Mouse (Mus musculus) gonadal fat pad, adult 2 months (tissue): ENCODE results near the gene Pxn. TPM values are rescaled to one million over a fixed set of nuclear protein-coding genes. Genes with fewer than 3 reads are reported as not detected.

ENCODE experiments used
- DNase-seq: peaks from one replicate; pipeline ENCODE4 v3.0.0-alpha.2; 2012; ENCODE audit warnings: low read depth
- polyA plus RNA-seq: library from polyadenylated mRNA; depleted of rRNA; stranded (reverse); fragments of >200 nt; gene quantifications from 2 replicates; pipeline ENCODE4 v1.2.3, GENCODE M21; 2012; rRNA removed

The Pxn gene
- polyA plus RNA-seq, 1 experiment: 97.9 TPM

DNA sequence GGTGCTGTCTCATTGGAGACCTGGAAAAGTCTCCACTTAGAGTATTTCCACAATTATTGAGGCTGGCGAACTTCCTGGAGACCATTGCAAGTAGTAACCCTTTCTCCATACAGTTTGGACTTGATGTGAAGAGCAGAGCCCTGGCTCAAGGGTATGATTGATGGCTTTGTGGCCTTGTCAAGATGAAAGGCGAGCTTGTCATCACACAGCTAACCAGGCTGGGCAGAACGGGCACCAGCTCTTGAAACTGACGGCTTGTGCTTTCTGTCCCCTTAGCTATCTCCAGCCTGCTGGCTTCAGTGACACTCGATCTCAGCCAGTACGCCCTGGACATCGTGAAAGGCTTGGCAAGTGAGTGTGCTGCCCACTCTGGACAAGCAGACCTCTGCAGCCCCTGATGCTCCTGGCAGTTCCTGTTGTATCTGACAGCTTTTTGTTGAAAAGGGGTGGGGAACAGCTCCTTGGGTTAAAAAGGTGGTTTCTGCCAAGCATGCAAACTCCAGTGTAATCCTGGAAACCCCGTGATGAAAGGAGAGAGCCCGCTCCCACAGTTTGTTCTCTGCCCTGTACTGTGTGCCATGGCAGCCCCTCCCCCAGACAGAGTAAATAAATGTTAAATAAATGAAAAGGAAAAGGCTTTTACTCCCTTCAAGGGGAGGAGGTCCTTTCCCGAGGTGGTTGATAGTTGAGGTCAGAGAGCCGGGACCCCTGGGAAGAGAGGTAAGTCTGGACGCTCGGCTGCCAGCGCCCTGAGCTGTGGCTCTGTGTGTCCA is 73.9 kb downstream of the Pxn start:
- no peak for DNase-seq

DNA sequence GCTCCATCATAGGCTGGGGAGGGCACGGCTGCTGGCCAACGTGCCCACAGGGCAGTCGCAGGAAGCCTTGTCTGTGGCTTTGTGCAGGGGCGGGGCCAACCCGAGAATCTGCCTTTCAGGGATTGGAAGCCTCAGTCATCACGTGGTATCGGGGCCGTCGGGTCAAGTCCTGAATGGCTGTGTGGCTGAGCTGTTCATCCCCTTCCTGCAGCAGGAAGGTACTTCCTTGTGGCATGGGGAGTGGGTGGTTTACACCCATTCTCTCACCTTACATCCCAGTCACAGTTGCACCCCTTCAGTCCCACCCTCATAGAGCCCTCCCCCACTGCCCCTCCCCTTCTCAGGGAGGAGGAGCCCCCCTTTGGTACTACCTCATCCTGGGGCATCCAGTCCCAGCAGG is 75.2 kb downstream of the Pxn start:
- DNase-seq: no peak

DNA sequence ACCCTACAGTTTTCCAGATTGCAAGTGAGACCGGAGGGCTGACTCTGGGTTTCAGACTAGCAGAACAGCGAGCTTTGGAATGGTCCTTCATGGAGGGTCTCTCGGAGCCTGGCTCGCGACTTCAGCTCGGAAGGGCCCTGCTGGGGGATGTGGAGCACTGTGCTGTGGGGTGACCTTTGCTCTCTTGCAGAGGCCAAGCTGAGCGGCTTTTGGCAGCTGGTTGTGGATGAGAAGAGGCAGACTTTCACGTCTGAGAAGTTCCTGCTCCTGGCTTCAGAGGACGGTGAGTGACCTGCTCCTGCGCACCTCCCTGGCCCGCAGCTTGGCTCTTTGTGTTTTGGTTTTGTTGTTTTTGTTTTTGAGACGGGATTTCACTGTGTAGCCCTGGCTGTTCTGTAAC is 79.1 kb downstream of the Pxn start:
- no peak for DNase-seq

- no peak for DNase-seq
Measured at GRCm38 (mm10) chr5:115586166-115586565, 79.7 kb downstream of the Pxn start.

DNA sequence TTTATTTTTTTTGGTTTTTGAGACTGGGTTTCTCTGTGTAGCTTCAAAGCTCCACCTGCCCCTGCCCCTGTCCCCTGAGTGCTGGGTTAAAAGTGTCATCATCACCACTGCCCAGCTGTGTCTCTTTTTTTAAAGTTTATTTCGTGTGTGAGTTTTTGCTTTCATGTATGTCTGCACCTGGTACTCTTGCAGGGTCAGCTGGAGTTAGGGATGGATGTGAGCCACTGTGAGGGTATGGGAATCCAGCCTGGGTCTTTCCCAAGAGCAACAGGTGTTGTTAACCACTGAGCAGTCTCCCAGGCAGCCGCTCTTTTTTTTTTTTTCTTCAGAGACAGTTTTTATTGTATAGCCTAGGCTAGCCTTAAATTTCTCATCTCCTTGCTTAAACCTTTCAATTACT is 80.3 kb downstream of the Pxn start:
- DNase-seq: no peak

GRCm38 (mm10) chr5:115591028-115591427 is 84.6 kb downstream of the Pxn start:
- no peak for DNase-seq

DNA sequence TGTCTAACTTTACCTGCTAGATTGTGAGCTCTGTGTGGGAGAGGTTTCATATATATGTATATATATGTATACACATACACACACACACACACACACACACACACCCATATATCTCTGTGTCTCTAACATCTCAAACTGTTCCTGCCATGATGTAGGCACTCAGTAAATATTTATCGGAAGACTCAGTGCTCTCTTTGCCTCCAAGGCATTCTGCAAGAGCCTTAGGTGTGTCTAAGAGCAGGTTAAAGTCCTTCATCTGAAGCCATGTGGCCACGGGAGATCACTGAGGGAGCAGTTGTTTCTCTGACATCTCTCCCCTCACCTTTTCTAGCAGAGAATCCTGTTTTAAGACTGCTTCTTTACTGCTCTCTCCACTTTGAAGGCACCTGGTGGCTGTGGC is 85.0 kb downstream of the Pxn start:
- no peak for DNase-seq

GRCm38 (mm10) chr5:115603561-115603960 is 97.1 kb downstream of the Pxn start:
- DNase-seq: no peak

Other genes starting within 250 kb of the Pxn start
- gene Rnf10, start 233.8 kb upstream of the Pxn start, polyA plus RNA-seq: 162 and 183 TPM in 2 replicates
- gene Coq5, start 227.0 kb upstream of the Pxn start, polyA plus RNA-seq: 15.4 and 15.5 TPM in 2 replicates
- 125 and 204 TPM in 2 replicates for gene Dynll1, start 205.7 kb upstream of the Pxn start, polyA plus RNA-seq
- gene Srsf9, start 179.5 kb upstream of the Pxn start, polyA plus RNA-seq: 40.3 and 55.6 TPM in 2 replicates
- 12.4 and 14.3 TPM in 2 replicates for gene Gatc, start 165.5 kb upstream of the Pxn start, polyA plus RNA-seq
- gene Triap1, start 165.5 kb upstream of the Pxn start, polyA plus RNA-seq: 19.1 and 28.7 TPM in 2 replicates
- 1,933 and 1,974 TPM in 2 replicates for gene Cox6a1, start 157.7 kb upstream of the Pxn start, polyA plus RNA-seq
- 1.5 and 2.2 TPM in 2 replicates for gene Msi1, start 77.1 kb upstream of the Pxn start, polyA plus RNA-seq
- gene Pla2g1b, start 40.4 kb upstream of the Pxn start, polyA plus RNA-seq: 0.29 and 0.42 TPM in 2 replicates
- gene Sirt4, start 22.0 kb upstream of the Pxn start, polyA plus RNA-seq: 44.3 and 51.1 TPM in 2 replicates
- gene Rplp0, start 52.8 kb downstream of the Pxn start, polyA plus RNA-seq: 2,579 and 2,812 TPM in 2 replicates
- gene Gcn1l1, start 58.6 kb downstream of the Pxn start, polyA plus RNA-seq: 51.4 and 51.7 TPM in 2 replicates
- gene Rab35, start 125.2 kb downstream of the Pxn start, polyA plus RNA-seq: 42.8 and 51.2 TPM in 2 replicates
- 51.5 and 56.8 TPM in 2 replicates for gene Bicdl1, start 224.9 kb downstream of the Pxn start, polyA plus RNA-seq